Mouse (Mus musculus) brain, embryonic 14.5 days (tissue): ENCODE measurements at regions not wholly inside any gene's neighbourhood (a gene's known extent, or its start where the extent isn't known, plus 50 kb on each side); places are given as distances from the start of the nearest gene placed in this dataset.

ENCODE experiments used
- CTCF ChIP-seq: fragments of 200-500 bp; IDR thresholded peaks from 2 replicates; pipeline ENCODE4 v1.5.1; 2012; ENCODE audit warnings: inconsistent platforms, mild to moderate bottlenecking, moderate library complexity, borderline replicate concordance; ENCODE audit not compliant: insufficient read depth, insufficient read length; ENCODE audit errors: extremely low read depth
- POLR2A ChIP-seq: fragments of 200-500 bp; IDR thresholded peaks from 2 replicates; pipeline ENCODE4 v1.6.1; 2012; ENCODE audit warnings: mild to moderate bottlenecking, inconsistent platforms, borderline replicate concordance; ENCODE audit not compliant: poor library complexity, insufficient read depth, insufficient read length, severe bottlenecking; ENCODE audit errors: extremely low read depth

- TF ChIP-seq CTCF (peak; percentile 91), POLR2A (no peak)
Observed at GRCm38 (mm10) chr9:31971801-31972628, 58.8 kb upstream of the Barx2 start.
